Mouse (Mus musculus) hindbrain, embryonic 12.5 days (tissue): ENCODE results near the gene Gm10642. TPM values are rescaled to one million over a fixed set of nuclear protein-coding genes. Genes with fewer than 3 reads are reported as not detected.

Experiments used
- polyA plus RNA-seq: library from polyadenylated mRNA; unstranded; fragments of >200 nt; fragmentation: Nextera tagmentation; extraction: Ambion mirVana; gene quantifications from 2 replicates; pipeline ENCODE4 v1.2.1, GENCODE M21; 2016

Gm10642 gene
- polyA plus RNA-seq, 1 experiment from 2014 or later, result 0.49 TPM

Other genes with a start within 250 kb of the Gm10642 start
- 118 and 129 TPM in 2 replicates for gene Ccnb2, start 234.7 kb upstream of the Gm10642 start, polyA plus RNA-seq
- gene Rnf111, start 152.5 kb upstream of the Gm10642 start, polyA plus RNA-seq, result 43.7 and 44.6 TPM in 2 replicates
- gene Sltm, start 113.5 kb upstream of the Gm10642 start, polyA plus RNA-seq, result 79.6 and 80.3 TPM in 2 replicates
- gene Mindy2, start 923 bp downstream of the Gm10642 start, polyA plus RNA-seq, result 21.5 and 23.5 TPM in 2 replicates
- gene Adam10, start 22.7 kb downstream of the Gm10642 start, polyA plus RNA-seq, result 88.4 and 99.7 TPM in 2 replicates